Mouse (Mus musculus) CD4-positive, CD25-positive, alpha-beta regulatory T cell, adult 2 months (primary cell): ENCODE data around the gene Tnfrsf1b.

Source experiments
- DNase-seq: peaks from one replicate; pipeline ENCODE4 v3.0.0-alpha.2; 2012; ENCODE audit warnings: low read depth, low spot score

The Tnfrsf1b gene

DNA sequence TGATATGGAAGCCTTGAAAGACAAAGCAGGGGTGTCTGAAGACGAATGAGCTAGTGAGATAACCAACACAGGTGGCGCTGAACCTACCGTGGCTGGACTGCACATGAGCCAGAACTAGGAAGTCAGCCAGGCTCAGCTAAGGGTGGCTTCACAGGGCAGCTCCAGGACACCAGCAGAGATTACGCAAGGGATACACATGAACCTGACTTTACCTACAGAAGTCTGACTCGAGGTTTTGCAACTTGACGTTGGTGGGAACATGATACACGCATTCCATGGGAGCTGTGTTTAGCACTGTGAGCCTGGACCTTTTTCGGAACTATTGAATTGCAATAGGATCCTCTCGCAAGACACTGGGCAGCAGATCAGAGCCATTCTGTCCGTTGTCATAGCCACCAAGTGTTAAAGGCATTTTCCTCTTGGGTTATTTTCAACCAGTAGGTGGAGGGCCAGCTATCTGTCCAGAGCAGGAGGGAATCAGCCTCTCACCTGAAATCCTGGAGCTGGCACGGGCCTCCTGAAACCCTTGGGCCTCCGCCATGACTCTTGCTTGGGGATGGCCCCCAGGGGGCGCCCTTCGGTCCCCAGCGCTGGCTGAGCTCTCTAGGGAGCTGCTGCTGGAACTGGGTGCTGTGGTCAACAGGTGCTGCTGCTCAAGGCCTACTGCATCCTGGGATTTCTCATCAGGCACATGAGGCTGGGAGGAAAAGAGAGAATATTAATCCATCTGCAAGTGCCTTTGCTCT is 27.3 kb downstream of the Tnfrsf1b start:
- peak; percentile 75 for DNase-seq

DNA sequence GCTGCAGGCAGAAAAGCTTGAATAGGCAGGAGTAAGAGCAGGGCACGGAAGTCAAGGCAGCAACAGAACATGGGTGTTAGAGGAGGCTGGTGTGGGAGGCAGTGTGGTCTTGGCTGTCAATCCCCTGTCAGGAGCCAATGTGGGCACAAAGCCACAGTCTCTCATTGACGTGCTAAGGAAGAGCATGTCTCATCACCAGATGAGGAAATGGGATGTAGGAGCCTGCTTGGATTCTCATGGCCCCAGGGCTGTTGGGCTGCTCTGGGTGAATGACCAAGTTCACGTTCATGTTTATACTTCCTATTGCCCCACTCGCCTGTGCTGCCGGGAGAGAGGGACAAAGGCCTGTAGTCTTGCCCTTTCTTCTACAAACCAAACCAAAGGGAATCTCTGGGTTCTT is 28.8 kb downstream of the Tnfrsf1b start:
- no peak for DNase-seq

DNA sequence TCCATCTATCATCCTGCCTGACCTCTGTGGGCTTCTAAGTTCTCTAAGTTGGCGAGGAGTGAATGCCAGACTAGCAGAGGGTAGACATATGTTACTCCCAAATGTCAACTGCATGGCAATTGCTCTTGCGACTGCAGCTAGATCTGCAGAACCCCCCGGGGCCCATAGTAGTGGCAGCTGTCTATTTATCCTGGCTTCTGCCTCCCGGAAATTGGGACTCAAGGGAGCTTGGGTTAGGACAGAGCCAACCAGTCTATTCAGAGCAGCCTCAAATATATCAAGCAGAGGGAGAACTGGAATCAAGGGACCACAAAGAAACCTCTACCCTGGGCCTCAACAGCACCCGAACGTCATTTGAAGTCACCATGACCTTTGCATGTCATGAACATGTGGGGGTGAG is 29.6 kb downstream of the Tnfrsf1b start:
- no peak for DNase-seq

DNA sequence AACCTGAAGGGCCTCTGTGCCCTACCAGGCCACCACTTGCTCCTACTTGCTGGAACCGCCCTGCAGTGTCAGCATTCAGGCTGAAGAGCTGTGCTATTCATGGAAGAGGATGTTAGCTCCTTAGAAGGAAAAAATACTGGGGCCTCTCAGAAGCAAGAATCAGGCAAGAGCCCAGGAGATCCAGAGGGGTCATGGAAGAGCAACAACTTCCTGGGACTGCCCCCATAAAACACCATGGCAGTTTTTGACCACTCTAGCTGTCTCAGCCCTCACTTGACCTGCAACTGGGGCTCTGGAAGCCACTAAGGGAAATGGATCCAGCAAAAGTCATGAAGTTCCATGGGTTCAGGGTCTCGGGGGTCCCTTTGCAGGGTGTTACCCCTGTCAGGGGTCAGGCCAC is 31.3 kb downstream of the Tnfrsf1b start:
- DNase-seq, result no peak

DNA sequence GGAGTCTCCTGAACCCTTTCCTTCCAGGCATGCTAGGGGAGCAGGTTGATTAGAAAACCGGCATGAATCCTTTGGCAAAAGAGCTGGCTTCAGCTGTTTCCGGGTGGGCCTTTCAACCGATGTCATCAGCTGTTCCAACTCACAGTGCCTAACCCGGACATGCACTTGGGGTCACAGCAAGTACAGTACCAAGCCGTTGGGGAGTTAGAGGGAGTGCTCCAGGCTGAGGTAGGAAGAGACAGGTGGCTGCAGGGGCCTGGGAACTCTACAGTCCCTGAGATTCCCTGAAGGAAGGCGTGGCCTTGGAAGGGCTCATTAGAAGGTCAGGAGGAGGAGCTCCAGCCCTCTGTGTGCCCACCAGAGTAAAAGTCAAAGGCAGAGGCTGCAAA is 31.9 kb downstream of the Tnfrsf1b start:
- DNase-seq, result no peak

DNA sequence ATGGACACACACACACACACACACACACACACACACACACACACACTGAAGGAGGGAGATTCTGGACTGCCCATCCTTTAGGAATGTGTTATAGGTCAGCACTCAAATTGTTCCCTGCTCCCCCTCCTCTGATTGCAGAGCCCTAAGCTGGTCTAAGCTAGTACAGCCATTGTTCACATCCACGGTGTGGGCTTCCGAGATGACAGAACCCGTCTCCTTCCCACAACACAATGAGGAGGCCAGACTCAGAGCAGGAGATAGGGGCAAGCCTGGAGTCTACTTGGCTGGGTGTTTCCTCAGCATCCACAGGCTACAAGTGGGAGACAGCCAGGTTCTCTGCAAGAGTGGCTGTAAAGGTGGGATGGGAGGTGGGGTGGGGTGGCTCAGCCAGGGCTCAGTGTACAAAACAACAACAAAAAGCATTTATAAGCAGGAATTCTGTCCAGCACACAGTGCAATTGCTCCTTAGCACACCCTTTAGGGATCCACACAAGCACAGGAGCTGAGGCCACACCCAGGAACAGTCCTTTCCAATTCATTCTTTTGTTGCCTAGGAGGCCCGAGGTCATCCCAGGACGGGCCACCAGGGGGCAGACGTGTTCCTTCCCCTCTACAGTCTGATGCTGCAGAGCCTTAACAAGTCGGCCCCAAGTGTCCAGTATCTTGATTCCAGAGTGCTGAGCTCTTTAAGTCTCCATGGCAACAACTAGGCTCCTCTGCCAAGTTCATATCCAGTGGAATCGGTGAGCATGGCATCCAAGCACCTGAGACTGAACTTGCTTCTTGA is 32.5 kb downstream of the Tnfrsf1b start:
- DNase-seq, result peak; percentile 92

DNA sequence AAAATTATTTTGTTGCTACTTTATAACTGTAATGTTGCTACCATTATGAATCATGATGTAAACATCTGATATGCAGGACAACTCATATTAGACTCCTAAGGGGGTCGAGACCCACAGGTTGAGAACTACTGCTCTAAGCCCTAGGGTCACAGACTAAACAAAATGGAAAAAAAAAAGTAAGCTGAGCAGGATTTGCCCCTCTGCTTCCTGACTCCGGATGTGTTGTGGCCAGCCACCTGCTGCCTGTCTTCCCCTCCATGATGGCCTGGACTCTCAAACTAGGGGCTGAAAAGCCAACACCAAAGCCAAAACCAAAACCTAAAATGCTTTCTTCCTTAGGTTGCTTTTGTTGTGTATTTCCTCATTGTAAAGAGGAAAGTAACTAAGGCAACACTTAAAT is 35.6 kb downstream of the Tnfrsf1b start:
- DNase-seq, result peak; percentile 51

DNA sequence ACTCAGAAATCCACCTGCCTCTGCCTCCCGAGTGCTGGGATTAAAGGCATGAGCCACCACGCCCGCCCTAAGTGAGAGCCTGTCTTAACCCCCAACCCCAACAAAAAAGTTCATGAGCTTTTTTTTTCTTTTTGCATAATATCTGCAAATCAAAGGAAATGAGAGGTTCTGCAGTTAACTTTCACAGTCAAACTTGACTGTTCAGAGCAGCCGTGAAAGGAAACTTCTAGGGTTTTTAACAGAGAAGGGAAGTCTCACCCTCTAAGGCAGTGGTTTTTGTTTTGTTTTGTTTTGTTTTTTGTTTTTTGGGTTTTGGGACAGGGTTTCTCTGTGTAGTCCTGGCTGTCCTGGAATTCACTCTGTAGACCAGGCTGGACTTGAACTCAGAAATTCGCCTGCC is 36.1 kb downstream of the Tnfrsf1b start:
- peak; percentile 66 for DNase-seq

DNA sequence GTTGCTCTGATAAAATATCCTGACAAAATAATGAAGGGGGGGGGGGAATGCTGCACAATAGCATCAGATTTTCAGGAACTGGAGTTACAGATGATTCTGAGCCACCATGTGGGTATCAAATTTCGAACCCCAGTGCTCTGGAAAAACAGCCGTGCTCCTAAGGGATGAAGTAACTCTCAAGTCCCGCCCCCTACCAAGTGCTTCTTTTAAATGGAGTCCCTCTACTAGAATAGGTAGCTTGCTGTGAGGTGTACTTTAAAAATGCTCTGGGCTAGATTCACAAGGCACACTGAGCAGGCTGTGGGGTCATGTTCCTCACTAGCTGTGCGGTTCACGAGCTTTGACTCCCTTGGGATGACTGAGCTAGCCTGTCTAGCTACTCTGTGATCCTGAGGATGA is 37.0 kb downstream of the Tnfrsf1b start:
- no peak for DNase-seq

DNA sequence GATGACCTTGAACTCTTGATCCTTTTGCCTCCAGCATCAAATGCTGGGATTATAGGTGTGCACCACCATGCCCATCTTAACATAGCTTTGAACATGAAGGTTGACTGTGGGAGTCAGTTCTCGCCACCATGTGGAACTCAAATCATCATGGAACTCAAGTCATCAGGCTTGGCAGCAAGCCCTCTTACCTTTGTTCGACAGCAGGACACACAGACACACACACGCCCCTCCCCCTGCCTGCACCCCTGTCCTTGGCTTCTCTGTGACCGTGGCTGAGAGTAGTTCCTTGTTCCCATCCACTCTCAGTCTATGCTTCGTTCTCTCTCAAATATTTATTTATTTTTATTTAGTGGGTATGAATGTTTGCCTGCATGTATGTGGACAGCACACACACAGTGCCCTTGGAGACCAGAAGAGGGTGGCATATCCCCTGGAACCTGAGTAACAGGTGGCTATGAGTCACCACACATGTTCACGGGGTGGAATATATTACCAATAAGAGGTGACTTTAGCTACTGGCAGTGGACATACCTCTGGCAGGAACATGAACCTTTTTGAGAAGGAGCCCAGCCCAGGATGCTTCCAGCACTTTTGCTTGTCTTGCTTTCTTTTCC is 37.5 kb downstream of the Tnfrsf1b start:
- DNase-seq, result no peak

DNA sequence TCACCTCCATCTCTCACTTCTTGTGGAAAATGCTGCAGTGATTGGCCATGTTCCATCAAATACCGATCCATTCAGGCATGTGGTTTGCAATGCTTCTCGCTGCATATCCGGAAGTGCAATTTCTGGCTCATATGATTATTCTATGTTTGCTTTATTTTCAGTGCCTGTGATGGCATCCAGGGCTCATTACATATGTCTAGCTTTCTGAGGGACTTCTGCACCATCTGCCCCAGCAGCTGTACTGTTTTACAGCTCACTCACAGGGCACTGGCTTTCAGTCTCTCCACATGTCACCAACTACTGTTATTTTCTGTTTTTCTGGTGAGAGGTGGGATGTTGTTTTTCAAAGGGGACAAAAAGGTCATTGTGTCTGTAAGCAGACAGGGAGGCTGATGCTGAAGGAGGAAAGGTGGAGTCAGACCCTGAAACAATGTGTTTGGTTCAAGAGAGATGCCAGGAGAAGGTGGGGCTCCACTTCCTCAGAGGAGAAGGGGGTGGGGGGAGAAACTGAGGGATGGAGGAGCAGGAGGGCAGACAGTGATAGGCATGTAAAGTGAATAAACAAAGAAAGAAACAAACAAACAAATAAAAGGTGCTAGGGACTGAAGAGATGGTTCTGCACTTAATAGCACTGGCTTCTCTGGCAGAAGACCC is 38.8 kb downstream of the Tnfrsf1b start:
- DNase-seq, result no peak

DNA sequence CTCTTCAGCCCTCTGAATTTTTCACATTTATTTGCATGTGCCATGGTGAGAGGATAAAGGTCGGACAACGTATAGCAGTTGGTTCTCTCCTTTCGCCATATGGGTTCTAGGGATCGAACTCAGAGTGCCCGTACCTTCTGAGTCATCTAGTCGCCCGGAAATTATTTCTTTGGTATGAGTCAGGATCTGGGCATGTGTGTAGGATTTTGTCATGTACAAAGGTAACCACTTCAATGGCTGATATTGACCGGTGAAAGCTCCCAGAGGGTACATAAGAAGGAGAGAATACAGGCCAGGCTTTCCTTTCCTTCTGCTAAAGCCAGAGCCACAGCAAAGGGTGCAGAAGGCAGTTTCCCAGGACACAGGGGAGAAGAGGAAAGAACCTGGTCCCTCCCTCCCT is 41.9 kb downstream of the Tnfrsf1b start:
- no peak for DNase-seq

DNA sequence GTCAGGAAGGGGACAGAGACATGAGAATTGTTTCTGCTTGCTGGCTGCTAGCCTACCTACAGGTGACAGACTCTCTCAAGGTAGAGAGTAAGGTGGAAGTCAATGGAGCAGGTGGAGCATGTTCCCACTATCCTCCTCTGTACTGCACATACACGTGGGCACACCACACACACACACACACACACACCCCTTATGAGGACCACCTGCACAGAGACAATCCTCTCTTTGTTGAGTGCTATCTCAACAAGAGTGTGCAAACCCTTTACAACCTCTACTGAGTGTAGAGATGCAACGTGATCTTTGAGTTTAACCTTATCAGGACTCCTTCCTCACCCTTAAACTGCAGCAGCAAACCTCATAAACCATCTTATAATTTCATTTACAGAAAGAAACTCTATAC is 43.4 kb downstream of the Tnfrsf1b start:
- DNase-seq, result no peak

DNA sequence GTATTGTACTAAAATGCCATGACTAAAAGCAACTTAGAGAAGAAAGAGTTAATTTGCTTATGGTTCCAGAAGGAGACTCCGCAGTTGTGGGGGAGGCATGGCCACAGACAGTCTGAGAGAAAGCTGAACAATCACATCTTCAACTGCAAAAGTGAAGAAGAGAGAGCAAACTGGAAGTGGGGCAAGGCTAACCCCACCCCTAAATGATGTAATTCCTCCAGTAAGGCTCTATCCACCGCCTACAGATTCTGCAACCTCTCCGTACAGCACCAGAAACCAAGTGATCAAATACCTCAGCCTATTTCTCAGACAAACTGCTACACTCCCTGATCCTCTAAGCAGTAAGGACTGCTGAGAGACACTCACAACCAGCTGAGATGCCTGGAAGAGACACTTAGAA is 45.2 kb downstream of the Tnfrsf1b start:
- no peak for DNase-seq

DNA sequence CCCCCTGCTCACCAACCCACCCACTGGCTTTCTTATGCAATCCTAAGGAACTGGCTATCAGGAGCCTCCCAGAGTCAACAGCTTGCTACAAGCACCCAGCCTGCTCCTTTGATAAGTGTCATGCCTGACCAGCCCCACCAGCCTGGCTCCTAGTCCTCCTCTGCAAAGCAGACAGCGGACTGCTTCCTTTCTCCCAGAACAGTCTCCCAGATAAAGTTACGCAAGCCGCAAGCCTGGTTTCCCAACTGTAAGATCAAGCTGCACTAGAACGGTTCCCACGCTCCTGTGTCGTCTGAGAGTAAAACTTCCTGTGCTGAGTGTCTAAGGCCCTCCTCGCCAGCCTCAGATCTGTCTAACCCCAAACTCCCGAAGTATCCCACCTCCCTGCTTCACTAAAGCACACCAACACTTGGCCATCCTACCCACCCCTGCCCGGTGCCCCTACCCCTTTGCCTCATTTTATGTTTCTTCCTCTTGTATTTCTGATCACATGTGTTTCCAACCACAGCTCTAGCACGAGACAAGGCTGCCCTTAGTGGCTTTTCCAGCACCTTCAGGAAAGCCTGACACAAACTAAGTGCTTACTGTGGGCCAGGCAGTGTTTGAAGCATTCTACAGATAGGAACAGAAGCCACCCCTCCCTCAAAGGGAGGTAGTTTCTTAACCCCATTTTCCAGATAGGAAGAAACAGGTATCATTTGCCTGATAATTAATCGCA is 46.5 kb downstream of the Tnfrsf1b start:
- no peak for DNase-seq

DNA sequence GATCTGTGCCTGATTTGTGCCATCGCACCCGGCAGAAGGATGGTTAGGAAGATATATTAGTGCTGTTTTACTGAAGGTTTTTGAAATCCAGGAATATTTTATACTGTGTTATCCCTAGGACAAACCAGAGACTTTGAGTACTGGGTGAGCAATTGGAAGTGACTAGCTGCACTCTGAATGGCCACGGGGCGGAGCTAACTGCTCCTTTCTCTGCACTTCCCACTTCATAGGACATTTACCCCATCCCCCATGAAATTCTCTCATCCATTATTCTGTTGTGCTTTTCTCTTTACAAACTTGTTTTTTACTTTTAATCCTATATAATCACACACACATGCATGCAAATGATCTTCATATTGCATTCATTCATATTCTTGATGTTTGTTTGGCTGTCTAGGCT is 50.1 kb downstream of the Tnfrsf1b start:
- no peak for DNase-seq

DNA sequence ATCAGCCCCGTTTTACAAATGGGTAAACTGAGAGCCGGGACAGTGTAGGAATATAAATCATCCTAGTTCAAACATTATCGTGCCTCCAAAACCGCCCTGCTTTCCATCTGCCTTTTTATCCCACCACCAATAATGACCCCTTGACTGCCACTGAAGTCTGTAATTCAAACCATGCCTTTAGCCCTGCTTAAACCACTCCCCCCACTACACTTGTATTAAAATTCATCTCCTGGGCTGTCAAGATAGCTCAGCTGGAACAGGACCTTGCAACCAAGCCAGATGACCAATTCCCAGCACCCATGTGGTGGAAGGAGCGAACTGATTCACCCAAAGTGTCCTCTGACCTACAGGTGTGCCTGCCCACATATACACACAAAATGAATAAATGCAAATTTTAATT is 51.5 kb downstream of the Tnfrsf1b start:
- no peak for DNase-seq

DNA sequence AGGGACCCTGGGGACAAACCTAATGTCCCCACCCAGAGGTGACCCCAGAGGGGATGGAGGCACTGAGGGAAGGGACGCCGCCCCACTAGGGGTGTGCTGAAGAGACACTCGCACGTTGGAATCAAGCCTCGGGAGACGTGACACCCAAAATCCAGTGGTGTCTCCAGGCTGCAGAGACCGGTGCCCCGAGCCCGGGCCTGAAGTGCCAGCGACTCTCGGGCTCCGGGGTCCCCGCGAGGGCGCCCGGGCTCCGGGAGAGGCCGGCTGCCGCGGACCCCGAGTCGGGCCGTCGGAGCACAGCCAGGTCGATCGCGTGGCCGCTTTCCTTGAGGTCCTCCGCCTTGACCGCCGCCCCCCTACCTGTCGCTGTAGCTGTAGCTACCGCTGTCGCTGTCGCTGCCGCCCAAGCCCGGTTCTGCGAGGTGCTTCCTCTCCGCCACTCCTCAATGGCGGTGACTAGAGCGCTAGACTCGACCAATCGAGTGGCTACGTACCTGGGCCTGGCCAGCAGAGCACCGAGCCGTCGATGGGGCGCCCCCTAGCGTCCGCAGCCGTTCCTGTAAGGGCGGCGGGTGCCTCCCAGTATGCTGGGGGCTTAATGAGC is 52.0 kb downstream of the Tnfrsf1b start, which contains the start of gene Vps13d:
TSS of gene Vps13d (minus strand) at position 447 of the 604 bp plus-strand sequence.
- peak; percentile 98 for DNase-seq

DNA sequence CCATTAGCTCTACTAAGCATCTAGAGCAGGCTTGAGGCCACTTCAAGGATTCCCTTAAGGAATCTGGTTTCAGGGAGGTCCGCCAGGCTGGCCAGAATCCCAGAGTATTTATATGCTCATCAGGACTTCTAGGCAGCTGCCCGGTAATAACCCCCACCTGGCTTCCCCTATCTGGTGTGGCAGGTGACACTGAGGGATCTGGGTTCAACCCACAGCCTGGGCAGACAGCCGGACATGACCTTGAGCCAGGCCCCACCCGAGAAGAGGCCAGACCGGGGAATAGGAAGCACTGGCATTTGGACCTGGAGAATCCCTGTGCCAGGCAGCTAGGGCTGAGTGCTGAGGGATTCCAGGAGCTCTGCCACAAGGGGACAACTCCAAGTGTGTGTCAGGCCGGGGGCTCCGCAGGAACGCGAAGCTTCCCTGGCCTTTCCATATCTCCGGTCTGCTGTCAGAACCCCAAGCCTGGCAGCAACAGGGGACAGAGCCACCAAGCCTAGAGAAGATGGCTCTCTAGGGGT is 52.6 kb downstream of the Tnfrsf1b start:
- DNase-seq, result no peak

DNA sequence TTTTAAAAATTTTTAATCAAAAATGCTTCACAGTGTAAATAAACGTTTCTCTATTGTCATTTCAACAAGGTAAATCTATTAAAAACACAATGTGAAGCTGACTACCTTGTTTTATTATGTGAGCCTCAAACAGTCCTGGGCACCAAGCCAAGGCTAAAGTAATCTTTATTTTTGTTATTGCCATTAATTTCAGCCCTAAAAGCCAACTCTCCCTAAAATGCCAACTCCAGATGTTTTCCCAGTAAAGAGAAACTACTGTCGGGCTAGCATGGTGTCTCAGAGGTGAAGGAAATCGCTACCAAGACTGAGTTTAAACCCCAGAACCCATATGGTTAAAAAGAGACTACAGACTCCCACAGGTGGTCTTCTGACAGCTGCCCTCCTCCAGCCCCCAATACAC is 53.3 kb downstream of the Tnfrsf1b start:
- no peak for DNase-seq

DNA sequence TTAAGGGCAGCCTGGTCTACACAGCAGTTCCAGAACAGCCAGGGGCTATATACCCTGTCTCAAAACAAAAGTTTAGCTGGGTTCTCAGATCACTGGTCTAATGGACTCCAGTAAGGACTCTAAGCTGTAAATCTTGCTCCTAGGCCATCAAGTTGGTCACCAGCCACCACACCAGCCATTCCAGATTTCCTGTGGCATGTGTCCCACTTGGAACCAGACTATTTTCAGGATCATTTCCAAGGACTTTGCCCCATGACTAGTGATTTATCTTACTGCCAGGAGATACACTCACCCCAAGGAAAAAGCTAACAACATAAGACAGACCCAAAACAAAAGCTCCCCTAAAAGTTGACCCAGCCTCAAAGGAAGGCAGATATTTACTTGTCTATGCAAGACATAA is 54.0 kb downstream of the Tnfrsf1b start:
- no peak for DNase-seq
